Mouse (Mus musculus): Measurements from ENCODE around the gene Dbt. TPM values are rescaled to one million over a fixed set of nuclear protein-coding genes. Genes with fewer than 3 reads are reported as not detected.

Gene Dbt
- polyA plus RNA-seq, 1 experiment from 2014 or later, result 14.8 TPM

- Histone ChIP-seq H3K4me3 (no peak overlapping the region), H3K36me3 (peaks cover 87% of the 10 kb centered on the region), H3K9me3 (replicated peaks) (no peaks in the 10 kb centered on the region), H3K27ac (no peak overlapping the region), H3K27me3 (no peaks in the 10 kb centered on the region), H3K4me1 (no peaks in the 10 kb centered on the region), H3K9ac (no peak overlapping the region), H3K4me2 (replicated peaks) (no peak overlapping the region)
- no peak for ATAC-seq (ENCODE audit: low FRiP score)
- 65% methylated on average over 5 of the region's 5 CpGs for WGBS
Measured at GRCm38 (mm10) chr3:116493658-116494057, 19.2 kb upstream of the Dbt start.

GRCm38 (mm10) chr3:116495671-116496070, 17.2 kb upstream of the Dbt start:
- Histone ChIP-seq H3K9me3 (replicated peaks) (no peaks in the 10 kb centered on the region), H3K4me1 (no peaks in the 10 kb centered on the region), H3K27ac (no peak overlapping the region), H3K36me3 (peaks cover 87% of the 10 kb centered on the region), H3K27me3 (no peaks in the 10 kb centered on the region), H3K4me3 (no peak overlapping the region), H3K4me2 (replicated peaks) (no peak overlapping the region), H3K9ac (no peak overlapping the region)
- WGBS, result 93% methylated on average over 1 of the region's 1 CpGs
- no peak for ATAC-seq (ENCODE audit: low FRiP score)

GRCm38 (mm10) chr3:116507772-116508351, 5.0 kb upstream of the Dbt start, which contains the start of gene Rtca:
Gene Rtca, minus strand, starts transcription at chr3:116508208.
- under 1% methylated on average over 30 of the region's 44 CpGs for WGBS
- H3K4me3 ChIP-seq, result peak within 1 kb of the TSS; percentile 96

GRCm38 (mm10) chr3:116512151-116512903, 543 bp upstream of the Dbt start:
- no peak overlapping the region for H3K27ac ChIP-seq
- H3K9me3 ChIP-seq (replicated peaks), result no peaks in the 10 kb centered on the region
- H3K9ac ChIP-seq, result no peak overlapping the region
- peaks cover 11% of the 10 kb centered on the region for H3K4me1 ChIP-seq
- peak overlapping the region; percentile 45 for H3K4me3 ChIP-seq
- H3K4me2 ChIP-seq (replicated peaks), result peak overlapping the region; percentile 55
- H3K36me3 ChIP-seq, result no peaks in the 10 kb centered on the region
- no peaks in the 10 kb centered on the region for H3K27me3 ChIP-seq
- 44% methylated on average over 12 of the region's 12 CpGs for WGBS
- peak; percentile 53 for ATAC-seq (ENCODE audit: low FRiP score)

More at GRCm38 (mm10) chr3:116507772-116508351, 5.0 kb upstream of the Dbt start, which contains the start of gene Rtca:
- no peaks in the 10 kb centered on the region for H3K9me3 ChIP-seq (replicated peaks)
- peak within 1 kb of the TSS; percentile 83 for H3K27ac ChIP-seq
- peak within 1 kb of the TSS; percentile 73 for H3K4me2 ChIP-seq (replicated peaks)
- H3K9ac ChIP-seq, result peak within 1 kb of the TSS; percentile 95
- peaks cover 31% of the 10 kb centered on the region for H3K36me3 ChIP-seq
- peak; percentile 95 for ATAC-seq (ENCODE audit: low FRiP score)
- peaks cover 17% of the 10 kb centered on the region for H3K4me1 ChIP-seq
- H3K27me3 ChIP-seq, result no peaks in the 10 kb centered on the region

- no peak overlapping the region for H3K4me3 ChIP-seq
- H3K9ac ChIP-seq, result no peak overlapping the region
- 0 out of 2 replicates have a peak, but pooled peaks cover 6% of the 10 kb centered on the region for H3K36me3 ChIP-seq
- H3K4me2 ChIP-seq (replicated peaks), result no peak overlapping the region
- H3K27me3 ChIP-seq, result no peaks in the 10 kb centered on the region
- ATAC-seq (ENCODE audit: low FRiP score), result no peak
- no peaks in the 10 kb centered on the region for H3K9me3 ChIP-seq (replicated peaks)
- 81% methylated on average over 12 of the region's 12 CpGs for WGBS
- H3K27ac ChIP-seq, result no peak overlapping the region
- H3K4me1 ChIP-seq, result no peaks in the 10 kb centered on the region
Measured at GRCm38 (mm10) chr3:116520141-116520761, 7.4 kb downstream of the Dbt start.

GRCm38 (mm10) chr3:116529741-116530140, 16.9 kb downstream of the Dbt start:
- no peaks in the 10 kb centered on the region for H3K9me3 ChIP-seq (replicated peaks)
- H3K9ac ChIP-seq, result no peak overlapping the region
- no peak overlapping the region for H3K4me2 ChIP-seq (replicated peaks)
- no peaks in the 10 kb centered on the region for H3K27me3 ChIP-seq
- H3K36me3 ChIP-seq, result peaks cover 15% of the 10 kb centered on the region
- H3K4me1 ChIP-seq, result no peaks in the 10 kb centered on the region
- no peak for ATAC-seq (ENCODE audit: low FRiP score)
- no peak overlapping the region for H3K4me3 ChIP-seq
- WGBS, result 77% methylated on average over 2 of the region's 5 CpGs
- no peak overlapping the region for H3K27ac ChIP-seq

- Histone ChIP-seq H3K9ac (no peak overlapping the region), H3K9me3 (replicated peaks) (no peaks in the 10 kb centered on the region), H3K4me1 (no peaks in the 10 kb centered on the region), H3K4me3 (no peak overlapping the region), H3K4me2 (replicated peaks) (no peak overlapping the region), H3K27me3 (no peaks in the 10 kb centered on the region), H3K36me3 (peaks cover 26% of the 10 kb centered on the region), H3K27ac (no peak overlapping the region)
- no peak for ATAC-seq (ENCODE audit: low FRiP score)
- WGBS, result 91% methylated on average over 4 of the region's 4 CpGs
Measured at GRCm38 (mm10) chr3:116530826-116531225, 18.0 kb downstream of the Dbt start.

- no peaks in the 10 kb centered on the region for H3K4me1 ChIP-seq
- H3K9me3 ChIP-seq (replicated peaks), result no peaks in the 10 kb centered on the region
- peaks cover 56% of the 10 kb centered on the region for H3K36me3 ChIP-seq
- no peak; the same call in 1 of the 2 replicates for ATAC-seq (ENCODE audit: low FRiP score)
- H3K4me3 ChIP-seq, result no peak overlapping the region
- H3K4me2 ChIP-seq (replicated peaks), result no peak overlapping the region
- WGBS, result 60% methylated on average over 16 of the region's 16 CpGs
- no peak overlapping the region for H3K9ac ChIP-seq
- no peaks in the 10 kb centered on the region for H3K27me3 ChIP-seq
- 0 out of 2 replicates have a peak overlapping the region, but pooled peaks have one; percentile 5 for H3K27ac ChIP-seq
Measured at GRCm38 (mm10) chr3:116536428-116537199, 23.7 kb downstream of the Dbt start.

- ATAC-seq (ENCODE audit: low FRiP score), result no peak; the same call in 1 of the 2 replicates
- no peaks in the 10 kb centered on the region for H3K4me1 ChIP-seq
- 0 out of 2 replicates have a peak overlapping the region, but pooled peaks have one; percentile 3 for H3K27ac ChIP-seq
- H3K9ac ChIP-seq, result no peak overlapping the region
- no peak overlapping the region for H3K4me3 ChIP-seq
- H3K36me3 ChIP-seq, result peaks cover 56% of the 10 kb centered on the region
- no peaks in the 10 kb centered on the region for H3K27me3 ChIP-seq
- 36% methylated on average over 6 of the region's 6 CpGs for WGBS
- no peak overlapping the region for H3K4me2 ChIP-seq (replicated peaks)
- no peaks in the 10 kb centered on the region for H3K9me3 ChIP-seq (replicated peaks)
Measured at GRCm38 (mm10) chr3:116537200-116537573, 24.3 kb downstream of the Dbt start.

- ATAC-seq (ENCODE audit: low FRiP score), result no peak
- no peak overlapping the region for H3K4me3 ChIP-seq
- H3K27ac ChIP-seq, result no peak overlapping the region
- WGBS, result 98% methylated on average over 2 of the region's 2 CpGs
- peaks cover 56% of the 10 kb centered on the region for H3K36me3 ChIP-seq
- H3K4me2 ChIP-seq (replicated peaks), result no peak overlapping the region
- no peak overlapping the region for H3K9ac ChIP-seq
- H3K9me3 ChIP-seq (replicated peaks), result no peaks in the 10 kb centered on the region
- no peaks in the 10 kb centered on the region for H3K4me1 ChIP-seq
- no peaks in the 10 kb centered on the region for H3K27me3 ChIP-seq
Measured at GRCm38 (mm10) chr3:116542070-116542469, 29.2 kb downstream of the Dbt start.

- Histone ChIP-seq H3K9ac (no peak overlapping the region), H3K27me3 (no peaks in the 10 kb centered on the region), H3K27ac (no peak overlapping the region), H3K4me3 (no peak overlapping the region), H3K36me3 (peaks cover 58% of the 10 kb centered on the region), H3K9me3 (replicated peaks) (no peaks in the 10 kb centered on the region), H3K4me2 (replicated peaks) (no peak overlapping the region), H3K4me1 (no peaks in the 10 kb centered on the region)
- no peak for ATAC-seq (ENCODE audit: low FRiP score)
- WGBS, result 90% methylated on average over 3 of the region's 3 CpGs
Measured at GRCm38 (mm10) chr3:116542532-116542931, 29.7 kb downstream of the Dbt start.

GRCm38 (mm10) chr3:116547430-116547829, 34.6 kb downstream of the Dbt start:
- no peak overlapping the region for H3K9ac ChIP-seq
- no peaks in the 10 kb centered on the region for H3K9me3 ChIP-seq (replicated peaks)
- no peak for ATAC-seq (ENCODE audit: low FRiP score)
- H3K4me3 ChIP-seq, result no peak overlapping the region
- no peak overlapping the region for H3K27ac ChIP-seq
- no peaks in the 10 kb centered on the region for H3K4me1 ChIP-seq
- peaks cover 47% of the 10 kb centered on the region for H3K36me3 ChIP-seq
- no peak overlapping the region for H3K4me2 ChIP-seq (replicated peaks)
- no peaks in the 10 kb centered on the region for H3K27me3 ChIP-seq
- WGBS, result 94% methylated on average over 5 of the region's 5 CpGs
